Mouse (Mus musculus): ENCODE data around the gene Specc1. TPM values are rescaled to one million over a fixed set of nuclear protein-coding genes. Genes with fewer than 3 reads are reported as not detected.

The Specc1 gene
- total and polyA plus RNA-seq, 2 experiments from 2014 or later = 10.6 to 20.5 TPM

- Histone ChIP-seq H3K4me3 (ENCODE audit: low read depth, low read length) (no peak overlapping the region), H3K4me1 (ENCODE audit: insufficient read depth) (no peaks in the 10 kb centered on the region), H3K9ac (no peak overlapping the region), H3K27me3 (ENCODE audit: insufficient read depth, low read length) (no peaks in the 10 kb centered on the region), H3K4me2 (ENCODE audit: low read depth) (no peak overlapping the region), H3K36me3 (ENCODE audit: insufficient read depth) (no peaks in the 10 kb centered on the region), H3K9me3 (ENCODE audit: low read length) (no peaks in the 10 kb centered on the region), H3K27ac (ENCODE audit: low read depth, low read length) (no peak overlapping the region)
- TF ChIP-seq CTCF (IDR thresholded peaks at IDR 0.05; ENCODE audit: low read depth) = no peak
- no peak for ATAC-seq
- WGBS = 56% methylated on average over 1 of the region's 1 CpGs
- DNase-seq = no peak
Observed at GRCm38 (mm10) chr11:62064565-62064964, 108.0 kb downstream of the Specc1 start.

GRCm38 (mm10) chr11:62065655-62066054 is 109.1 kb downstream of the Specc1 start:
- no peak for DNase-seq
- WGBS = 63% methylated on average over 6 of the region's 6 CpGs
- H3K36me3 ChIP-seq (ENCODE audit: insufficient read depth) = no peaks in the 10 kb centered on the region
- no peak overlapping the region for H3K27ac ChIP-seq (ENCODE audit: low read depth, low read length)
- no peak overlapping the region for H3K9ac ChIP-seq
- no peaks in the 10 kb centered on the region for H3K9me3 ChIP-seq (ENCODE audit: low read length)
- H3K27me3 ChIP-seq (ENCODE audit: insufficient read depth, low read length) = no peaks in the 10 kb centered on the region
- no peak for TF ChIP-seq CTCF (IDR thresholded peaks at IDR 0.05; ENCODE audit: low read depth)
- H3K4me2 ChIP-seq (ENCODE audit: low read depth) = no peak overlapping the region
- no peak overlapping the region for H3K4me3 ChIP-seq (ENCODE audit: low read depth, low read length)
- no peaks in the 10 kb centered on the region for H3K4me1 ChIP-seq (ENCODE audit: insufficient read depth)
- no peak for ATAC-seq

GRCm38 (mm10) chr11:62069554-62069953 is 113.0 kb downstream of the Specc1 start:
- no peaks in the 10 kb centered on the region for H3K4me1 ChIP-seq (ENCODE audit: insufficient read depth)
- WGBS = 13% methylated on average over 2 of the region's 2 CpGs
- TF ChIP-seq CTCF (IDR thresholded peaks at IDR 0.05; ENCODE audit: low read depth) = no peak
- no peak overlapping the region for H3K4me2 ChIP-seq (ENCODE audit: low read depth)
- peak overlapping the region; percentile 50; the same call in 1 of the 2 replicates for H3K27ac ChIP-seq (ENCODE audit: low read depth, low read length)
- DNase-seq = peak; percentile 20
- H3K9ac ChIP-seq = no peak overlapping the region
- H3K9me3 ChIP-seq (ENCODE audit: low read length) = no peaks in the 10 kb centered on the region
- H3K36me3 ChIP-seq (ENCODE audit: insufficient read depth) = no peaks in the 10 kb centered on the region
- no peak overlapping the region for H3K4me3 ChIP-seq (ENCODE audit: low read depth, low read length)
- no peak for ATAC-seq
- no peaks in the 10 kb centered on the region for H3K27me3 ChIP-seq (ENCODE audit: insufficient read depth, low read length)

GRCm38 (mm10) chr11:62070206-62070605 is 113.6 kb downstream of the Specc1 start:
- Histone ChIP-seq H3K27me3 (ENCODE audit: insufficient read depth, low read length) (no peaks in the 10 kb centered on the region), H3K36me3 (ENCODE audit: insufficient read depth) (no peaks in the 10 kb centered on the region), H3K27ac (ENCODE audit: low read depth, low read length) (no peak overlapping the region), H3K9ac (no peak overlapping the region), H3K9me3 (ENCODE audit: low read length) (no peaks in the 10 kb centered on the region), H3K4me2 (ENCODE audit: low read depth) (no peak overlapping the region), H3K4me3 (ENCODE audit: low read depth, low read length) (no peak overlapping the region), H3K4me1 (ENCODE audit: insufficient read depth) (no peaks in the 10 kb centered on the region)
- ATAC-seq = no peak
- TF ChIP-seq CTCF (IDR thresholded peaks at IDR 0.05; ENCODE audit: low read depth) = no peak
- no peak for DNase-seq
- 68% methylated on average over 7 of the region's 7 CpGs for WGBS

GRCm38 (mm10) chr11:62072406-62072805 is 115.8 kb downstream of the Specc1 start:
- Histone ChIP-seq H3K27ac (ENCODE audit: low read depth, low read length) (no peak overlapping the region), H3K36me3 (ENCODE audit: insufficient read depth) (no peaks in the 10 kb centered on the region), H3K9ac (no peak overlapping the region), H3K4me3 (ENCODE audit: low read depth, low read length) (no peak overlapping the region), H3K4me2 (ENCODE audit: low read depth) (no peak overlapping the region), H3K27me3 (ENCODE audit: insufficient read depth, low read length) (no peaks in the 10 kb centered on the region), H3K4me1 (ENCODE audit: insufficient read depth) (no peaks in the 10 kb centered on the region), H3K9me3 (ENCODE audit: low read length) (no peaks in the 10 kb centered on the region)
- no peak for DNase-seq
- no peak for TF ChIP-seq CTCF (IDR thresholded peaks at IDR 0.05; ENCODE audit: low read depth)
- WGBS = 83% methylated on average over 3 of the region's 3 CpGs
- ATAC-seq = no peak

GRCm38 (mm10) chr11:62073575-62074140 is 117.1 kb downstream of the Specc1 start:
- WGBS = 89% methylated on average over 7 of the region's 7 CpGs
- Histone ChIP-seq H3K4me1 (ENCODE audit: insufficient read depth) (peaks cover 9% of the 10 kb centered on the region; the same call in 1 of the 2 replicates), H3K4me3 (ENCODE audit: low read depth, low read length) (no peak overlapping the region), H3K27me3 (ENCODE audit: insufficient read depth, low read length) (no peaks in the 10 kb centered on the region), H3K9ac (no peak overlapping the region), H3K27ac (ENCODE audit: low read depth, low read length) (no peak overlapping the region), H3K36me3 (ENCODE audit: insufficient read depth) (no peaks in the 10 kb centered on the region), H3K4me2 (ENCODE audit: low read depth) (no peak overlapping the region), H3K9me3 (ENCODE audit: low read length) (no peaks in the 10 kb centered on the region)
- ATAC-seq = no peak
- no peak for TF ChIP-seq CTCF (IDR thresholded peaks at IDR 0.05; ENCODE audit: low read depth)
- no peak for DNase-seq

GRCm38 (mm10) chr11:62074578-62074977 is 118.0 kb downstream of the Specc1 start:
- Histone ChIP-seq H3K36me3 (ENCODE audit: insufficient read depth) (no peaks in the 10 kb centered on the region), H3K4me1 (ENCODE audit: insufficient read depth) (peaks cover 9% of the 10 kb centered on the region; the same call in 1 of the 2 replicates), H3K4me3 (ENCODE audit: low read depth, low read length) (no peak overlapping the region), H3K4me2 (ENCODE audit: low read depth) (no peak overlapping the region), H3K27ac (ENCODE audit: low read depth, low read length) (no peak overlapping the region), H3K9ac (no peak overlapping the region), H3K27me3 (ENCODE audit: insufficient read depth, low read length) (no peaks in the 10 kb centered on the region), H3K9me3 (ENCODE audit: low read length) (no peaks in the 10 kb centered on the region)
- DNase-seq = no peak
- 90% methylated on average over 8 of the region's 8 CpGs for WGBS
- no peak for ATAC-seq
- TF ChIP-seq CTCF (IDR thresholded peaks at IDR 0.05; ENCODE audit: low read depth) = no peak

All from forebrain, postnatal 0 days (tissue).